Mouse (Mus musculus): ENCODE measurements around the gene Trp53i13. TPM values are rescaled to one million over a fixed set of nuclear protein-coding genes. Genes with fewer than 3 reads are reported as not detected.

Trp53i13 gene
- polyA plus RNA-seq, 1 experiment from 2014 or later, result 32.2 TPM

- H3K4me2 ChIP-seq (ENCODE audit: low read depth, low read length, severe bottlenecking), result no peak overlapping the region
Observed at GRCm38 (mm10) chr11:77502481-77502880, 13.3 kb downstream of the Trp53i13 start.

GRCm38 (mm10) chr11:77501971-77502370 is 13.8 kb downstream of the Trp53i13 start:
- no peak for ATAC-seq (replicated peaks; ENCODE audit: low FRiP score)
- Histone ChIP-seq H3K4me2 (ENCODE audit: low read depth, low read length, severe bottlenecking) (no peak overlapping the region), H3K27me3 (ENCODE audit: control insufficient read depth, insufficient read depth, low read length) (no peaks in the 10 kb centered on the region), H3K9ac (ENCODE audit: low read length) (no peak overlapping the region), H3K9me3 (ENCODE audit: control insufficient read depth, low read length) (no peaks in the 10 kb centered on the region), H3K27ac (ENCODE audit: low read depth, low read length) (no peak overlapping the region), H3K4me3 (ENCODE audit: low read depth, low read length) (no peak overlapping the region), H3K4me1 (replicated peaks; ENCODE audit: control insufficient read depth, insufficient read depth, low read length) (peaks cover 15% of the 10 kb centered on the region), H3K36me3 (ENCODE audit: control insufficient read depth, insufficient read depth, low read length) (peaks cover 3% of the 10 kb centered on the region; the same call in 1 of the 2 replicates)
- WGBS, result 94% methylated on average over 4 of the region's 4 CpGs
- DNase-seq (ENCODE audit: low spot score), result no peak

More at GRCm38 (mm10) chr11:77502481-77502880, 13.3 kb downstream of the Trp53i13 start:
- peaks cover 3% of the 10 kb centered on the region; the same call in 1 of the 2 replicates for H3K36me3 ChIP-seq (ENCODE audit: control insufficient read depth, insufficient read depth, low read length)
- DNase-seq (ENCODE audit: low spot score) (no peak), ATAC-seq (replicated peaks; ENCODE audit: low FRiP score) (no peak)
- no peaks in the 10 kb centered on the region for H3K9me3 ChIP-seq (ENCODE audit: control insufficient read depth, low read length)
- WGBS, result 90% methylated on average over 6 of the region's 6 CpGs
- no peak overlapping the region for H3K4me3 ChIP-seq (ENCODE audit: low read depth, low read length)
- H3K27me3 ChIP-seq (ENCODE audit: control insufficient read depth, insufficient read depth, low read length), result no peaks in the 10 kb centered on the region
- no peak overlapping the region for H3K9ac ChIP-seq (ENCODE audit: low read length)
- peaks cover 10% of the 10 kb centered on the region for H3K4me1 ChIP-seq (replicated peaks; ENCODE audit: control insufficient read depth, insufficient read depth, low read length)
- H3K27ac ChIP-seq (ENCODE audit: low read depth, low read length), result no peak overlapping the region

GRCm38 (mm10) chr11:77501392-77501791 is 14.4 kb downstream of the Trp53i13 start:
- Histone ChIP-seq H3K9ac (ENCODE audit: low read length) (no peak overlapping the region), H3K4me3 (ENCODE audit: low read depth, low read length) (no peak overlapping the region), H3K4me1 (replicated peaks; ENCODE audit: control insufficient read depth, insufficient read depth, low read length) (peaks cover 16% of the 10 kb centered on the region), H3K27me3 (ENCODE audit: control insufficient read depth, insufficient read depth, low read length) (no peaks in the 10 kb centered on the region), H3K9me3 (ENCODE audit: control insufficient read depth, low read length) (no peaks in the 10 kb centered on the region), H3K4me2 (ENCODE audit: low read depth, low read length, severe bottlenecking) (no peak overlapping the region), H3K36me3 (ENCODE audit: control insufficient read depth, insufficient read depth, low read length) (peaks cover 3% of the 10 kb centered on the region; the same call in 1 of the 2 replicates), H3K27ac (ENCODE audit: low read depth, low read length) (no peak overlapping the region)
- ATAC-seq (replicated peaks; ENCODE audit: low FRiP score) (no peak; the same call in 1 of the 2 replicates), DNase-seq (ENCODE audit: low spot score) (peak; percentile 85)
- WGBS, result 30% methylated on average over 5 of the region's 5 CpGs

GRCm38 (mm10) chr11:77500361-77501325 is 15.1 kb downstream of the Trp53i13 start:
- Histone ChIP-seq H3K4me1 (replicated peaks; ENCODE audit: control insufficient read depth, insufficient read depth, low read length) (peaks cover 16% of the 10 kb centered on the region), H3K4me2 (ENCODE audit: low read depth, low read length, severe bottlenecking) (no peak overlapping the region), H3K36me3 (ENCODE audit: control insufficient read depth, insufficient read depth, low read length) (peaks cover 1% of the 10 kb centered on the region; the same call in 1 of the 2 replicates), H3K9ac (ENCODE audit: low read length) (no peak overlapping the region), H3K9me3 (ENCODE audit: control insufficient read depth, low read length) (no peaks in the 10 kb centered on the region), H3K4me3 (ENCODE audit: low read depth, low read length) (no peak overlapping the region), H3K27ac (ENCODE audit: low read depth, low read length) (no peak overlapping the region), H3K27me3 (ENCODE audit: control insufficient read depth, insufficient read depth, low read length) (no peaks in the 10 kb centered on the region)
- ATAC-seq (replicated peaks; ENCODE audit: low FRiP score) (no peak), DNase-seq (ENCODE audit: low spot score) (peak; percentile 52)
- 85% methylated on average over 17 of the region's 17 CpGs for WGBS

DNA sequence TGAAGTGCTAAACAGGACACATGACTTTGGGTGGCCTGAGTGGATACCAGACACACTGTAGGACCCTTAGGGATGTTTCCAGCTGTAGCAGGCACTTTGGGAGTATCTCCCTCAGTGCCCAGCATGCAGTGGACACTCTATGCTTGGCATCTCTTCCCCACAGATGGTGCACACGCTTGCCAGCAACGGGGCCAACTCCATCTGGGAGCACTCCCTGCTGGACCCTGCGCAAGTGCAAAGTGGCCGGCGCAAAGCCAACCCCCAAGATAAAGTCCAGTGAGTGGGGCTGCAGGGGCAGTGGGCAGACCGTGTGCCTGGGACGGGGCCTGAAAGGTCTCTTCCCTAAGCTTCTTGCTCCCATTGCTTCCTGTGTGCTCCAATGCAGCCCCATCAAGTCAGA is 16.4 kb downstream of the Trp53i13 start:
- H3K27me3 ChIP-seq (ENCODE audit: control insufficient read depth, insufficient read depth, low read length), result no peaks in the 10 kb centered on the region
- ATAC-seq (replicated peaks; ENCODE audit: low FRiP score) (no peak), DNase-seq (ENCODE audit: low spot score) (no peak)
- H3K27ac ChIP-seq (ENCODE audit: low read depth, low read length), result no peak overlapping the region
- 90% methylated on average over 7 of the region's 7 CpGs for WGBS
- H3K9ac ChIP-seq (ENCODE audit: low read length), result no peak overlapping the region
- H3K4me1 ChIP-seq (replicated peaks; ENCODE audit: control insufficient read depth, insufficient read depth, low read length), result peaks cover 28% of the 10 kb centered on the region
- no peaks in the 10 kb centered on the region for H3K9me3 ChIP-seq (ENCODE audit: control insufficient read depth, low read length)
- no peak overlapping the region for H3K4me2 ChIP-seq (ENCODE audit: low read depth, low read length, severe bottlenecking)
- H3K36me3 ChIP-seq (ENCODE audit: control insufficient read depth, insufficient read depth, low read length), result no peaks in the 10 kb centered on the region; the same call in 1 of the 2 replicates
- H3K4me3 ChIP-seq (ENCODE audit: low read depth, low read length), result no peak overlapping the region

DNA sequence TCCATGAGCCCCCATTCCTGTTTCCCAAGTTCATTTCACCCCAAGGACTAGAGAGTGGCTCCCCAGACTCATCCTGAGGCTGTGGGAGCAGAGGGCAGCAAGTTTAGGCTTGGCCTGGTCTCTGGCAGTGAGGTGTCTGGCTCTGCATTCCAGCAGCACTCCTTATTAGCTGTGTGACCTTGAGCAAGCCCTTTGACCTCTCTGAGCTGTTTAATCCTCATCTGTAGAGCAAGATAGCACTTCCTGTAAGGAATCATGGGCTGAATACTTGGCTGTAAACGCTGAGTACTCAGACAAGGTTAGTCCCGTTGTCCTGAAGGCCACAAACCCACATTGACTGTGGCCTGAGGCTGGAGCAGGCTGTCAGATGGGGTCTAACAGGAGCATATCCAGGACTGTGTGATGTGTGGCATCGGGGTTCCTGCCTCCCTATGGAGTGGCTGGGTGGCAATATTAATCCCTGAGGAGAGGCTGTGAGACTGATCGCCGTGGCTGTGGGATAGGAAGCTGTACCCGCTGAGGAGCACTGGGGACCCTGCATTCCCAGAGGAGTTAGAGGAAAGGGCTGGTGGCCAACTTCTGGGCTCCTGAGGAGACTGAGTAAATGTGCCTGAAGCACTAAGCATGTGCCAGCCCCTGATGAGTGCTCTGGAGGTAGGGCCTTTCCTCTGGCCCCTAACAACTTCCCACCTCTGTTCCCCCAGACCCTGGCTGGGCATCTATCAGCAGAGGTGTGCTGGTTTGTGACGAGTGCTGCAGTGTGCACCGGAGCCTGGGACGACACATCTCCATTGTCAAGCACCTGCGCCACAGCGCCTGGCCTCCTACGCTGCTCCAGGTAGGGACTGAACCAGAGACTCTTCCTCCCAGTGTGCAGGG is 17.3 kb downstream of the Trp53i13 start:
- DNase-seq (ENCODE audit: low spot score), result no peak
- no peak overlapping the region for H3K4me3 ChIP-seq (ENCODE audit: low read depth, low read length)
- no peaks in the 10 kb centered on the region for H3K9me3 ChIP-seq (ENCODE audit: control insufficient read depth, low read length)
- ATAC-seq (replicated peaks; ENCODE audit: low FRiP score), result no peak
- H3K4me2 ChIP-seq (ENCODE audit: low read depth, low read length, severe bottlenecking), result no peak overlapping the region
- peaks cover 31% of the 10 kb centered on the region for H3K4me1 ChIP-seq (replicated peaks; ENCODE audit: control insufficient read depth, insufficient read depth, low read length)
- H3K36me3 ChIP-seq (ENCODE audit: control insufficient read depth, insufficient read depth, low read length), result no peaks in the 10 kb centered on the region
- H3K27ac ChIP-seq (ENCODE audit: low read depth, low read length), result 0 out of 2 replicates have a peak overlapping the region, but pooled peaks have one; percentile 8
- WGBS, result 75% methylated on average over 12 of the region's 12 CpGs
- no peaks in the 10 kb centered on the region for H3K27me3 ChIP-seq (ENCODE audit: control insufficient read depth, insufficient read depth, low read length)
- H3K9ac ChIP-seq (ENCODE audit: low read length), result peak overlapping the region; percentile 29

GRCm38 (mm10) chr11:77497851-77498250 is 17.9 kb downstream of the Trp53i13 start:
- WGBS, result 28% methylated on average over 4 of the region's 4 CpGs
- Histone ChIP-seq H3K36me3 (ENCODE audit: control insufficient read depth, insufficient read depth, low read length) (no peaks in the 10 kb centered on the region), H3K4me3 (ENCODE audit: low read depth, low read length) (no peak overlapping the region), H3K9ac (ENCODE audit: low read length) (peak overlapping the region; percentile 29), H3K27me3 (ENCODE audit: control insufficient read depth, insufficient read depth, low read length) (no peaks in the 10 kb centered on the region), H3K4me1 (replicated peaks; ENCODE audit: control insufficient read depth, insufficient read depth, low read length) (peaks cover 31% of the 10 kb centered on the region), H3K9me3 (ENCODE audit: control insufficient read depth, low read length) (no peaks in the 10 kb centered on the region), H3K4me2 (ENCODE audit: low read depth, low read length, severe bottlenecking) (no peak overlapping the region), H3K27ac (ENCODE audit: low read depth, low read length) (no peak overlapping the region; the same call in 1 of the 2 replicates)
- no peak for DNase-seq (ENCODE audit: low spot score)
- ATAC-seq (replicated peaks; ENCODE audit: low FRiP score), result no peak

- Histone ChIP-seq H3K4me2 (ENCODE audit: low read depth, low read length, severe bottlenecking) (0 out of 2 replicates have a peak overlapping the region, but pooled peaks have one; percentile 8), H3K27ac (ENCODE audit: low read depth, low read length) (peak overlapping the region; percentile 31; the same call in 1 of the 2 replicates), H3K36me3 (ENCODE audit: control insufficient read depth, insufficient read depth, low read length) (no peaks in the 10 kb centered on the region), H3K27me3 (ENCODE audit: control insufficient read depth, insufficient read depth, low read length) (no peaks in the 10 kb centered on the region), H3K9ac (ENCODE audit: low read length) (no peak overlapping the region), H3K4me1 (replicated peaks; ENCODE audit: control insufficient read depth, insufficient read depth, low read length) (peaks cover 32% of the 10 kb centered on the region), H3K9me3 (ENCODE audit: control insufficient read depth, low read length) (no peaks in the 10 kb centered on the region), H3K4me3 (ENCODE audit: low read depth, low read length) (no peak overlapping the region)
- 22% methylated on average over 6 of the region's 6 CpGs for WGBS
- peak; percentile 77 for DNase-seq (ENCODE audit: low spot score)
- ATAC-seq (replicated peaks; ENCODE audit: low FRiP score), result no peak
Observed at GRCm38 (mm10) chr11:77497341-77497756, 18.4 kb downstream of the Trp53i13 start.
